Mouse (Mus musculus): ENCODE data around the gene Rpl3. TPM values are rescaled to one million over a fixed set of nuclear protein-coding genes. Genes with fewer than 3 reads are reported as not detected.

Rpl3 gene
- polyA plus RNA-seq, 1 experiment from 2014 or later, result 1,042 TPM

- peak overlapping the region; percentile 29; the same call in 1 of the 2 replicates for H3K9ac ChIP-seq (ENCODE audit: low read length)
- ATAC-seq (replicated peaks; ENCODE audit: low FRiP score), result no peak
- H3K9me3 ChIP-seq (ENCODE audit: control insufficient read depth, low read length), result no peaks in the 10 kb centered on the region
- 26% methylated on average over 20 of the region's 20 CpGs for WGBS
- no peaks in the 10 kb centered on the region for H3K36me3 ChIP-seq (ENCODE audit: control insufficient read depth, insufficient read depth, low read length)
- no peak overlapping the region for H3K27ac ChIP-seq (ENCODE audit: low read depth, low read length)
- no peak overlapping the region for H3K4me3 ChIP-seq (ENCODE audit: low read depth, low read length)
- DNase-seq (ENCODE audit: low spot score), result peak; percentile 66
- peaks cover 10% of the 10 kb centered on the region for H3K4me1 ChIP-seq (replicated peaks; ENCODE audit: control insufficient read depth, insufficient read depth, low read length)
- H3K4me2 ChIP-seq (ENCODE audit: low read depth, low read length, severe bottlenecking), result no peak overlapping the region
- H3K27me3 ChIP-seq (ENCODE audit: control insufficient read depth, insufficient read depth, low read length), result peaks cover 4% of the 10 kb centered on the region
Measured at GRCm38 (mm10) chr15:80096946-80097881, 5.5 kb upstream of the Rpl3 start.

- peaks cover 12% of the 10 kb centered on the region for H3K4me1 ChIP-seq (replicated peaks; ENCODE audit: control insufficient read depth, insufficient read depth, low read length)
- ATAC-seq (replicated peaks; ENCODE audit: low FRiP score) (no peak), DNase-seq (ENCODE audit: low spot score) (no peak)
- H3K9me3 ChIP-seq (ENCODE audit: control insufficient read depth, low read length), result no peaks in the 10 kb centered on the region
- H3K9ac ChIP-seq (ENCODE audit: low read length), result no peak overlapping the region
- WGBS, result 69% methylated on average over 10 of the region's 10 CpGs
- H3K27ac ChIP-seq (ENCODE audit: low read depth, low read length), result no peak overlapping the region
- H3K27me3 ChIP-seq (ENCODE audit: control insufficient read depth, insufficient read depth, low read length), result peaks cover 12% of the 10 kb centered on the region
- H3K4me2 ChIP-seq (ENCODE audit: low read depth, low read length, severe bottlenecking), result no peak overlapping the region
- no peak overlapping the region for H3K4me3 ChIP-seq (ENCODE audit: low read depth, low read length)
- H3K36me3 ChIP-seq (ENCODE audit: control insufficient read depth, insufficient read depth, low read length), result no peaks in the 10 kb centered on the region
Measured at GRCm38 (mm10) chr15:80096406-80096805, 4.7 kb upstream of the Rpl3 start.

- peaks cover 12% of the 10 kb centered on the region for H3K27me3 ChIP-seq (ENCODE audit: control insufficient read depth, insufficient read depth, low read length)
- no peak overlapping the region for H3K4me2 ChIP-seq (ENCODE audit: low read depth, low read length, severe bottlenecking)
- ATAC-seq (replicated peaks; ENCODE audit: low FRiP score) (no peak), DNase-seq (ENCODE audit: low spot score) (no peak)
- H3K36me3 ChIP-seq (ENCODE audit: control insufficient read depth, insufficient read depth, low read length), result no peaks in the 10 kb centered on the region
- no peak overlapping the region for H3K27ac ChIP-seq (ENCODE audit: low read depth, low read length)
- H3K9me3 ChIP-seq (ENCODE audit: control insufficient read depth, low read length), result no peaks in the 10 kb centered on the region
- WGBS, result 65% methylated on average over 1 of the region's 1 CpGs
- no peak overlapping the region for H3K4me3 ChIP-seq (ENCODE audit: low read depth, low read length)
- peaks cover 14% of the 10 kb centered on the region for H3K4me1 ChIP-seq (replicated peaks; ENCODE audit: control insufficient read depth, insufficient read depth, low read length)
- no peak overlapping the region for H3K9ac ChIP-seq (ENCODE audit: low read length)
Measured at GRCm38 (mm10) chr15:80095596-80095995, 3.9 kb upstream of the Rpl3 start.

GRCm38 (mm10) chr15:80094201-80094600 is 2.5 kb upstream of the Rpl3 start:
- H3K9me3 ChIP-seq (ENCODE audit: control insufficient read depth, low read length), result no peaks in the 10 kb centered on the region
- no peak overlapping the region for H3K4me3 ChIP-seq (ENCODE audit: low read depth, low read length)
- ATAC-seq (replicated peaks; ENCODE audit: low FRiP score) (no peak), DNase-seq (ENCODE audit: low spot score) (no peak)
- H3K36me3 ChIP-seq (ENCODE audit: control insufficient read depth, insufficient read depth, low read length), result no peaks in the 10 kb centered on the region
- H3K4me2 ChIP-seq (ENCODE audit: low read depth, low read length, severe bottlenecking), result no peak overlapping the region
- no peak overlapping the region for H3K27ac ChIP-seq (ENCODE audit: low read depth, low read length)
- 93% methylated on average over 13 of the region's 13 CpGs for WGBS
- H3K27me3 ChIP-seq (ENCODE audit: control insufficient read depth, insufficient read depth, low read length), result peaks cover 12% of the 10 kb centered on the region
- H3K4me1 ChIP-seq (replicated peaks; ENCODE audit: control insufficient read depth, insufficient read depth, low read length), result peaks cover 14% of the 10 kb centered on the region
- H3K9ac ChIP-seq (ENCODE audit: low read length), result no peak overlapping the region

GRCm38 (mm10) chr15:80092599-80092998 is 931 bp upstream of the Rpl3 start:
- H3K9ac ChIP-seq (ENCODE audit: low read length), result no peak overlapping the region
- WGBS, result 11% methylated on average over 8 of the region's 8 CpGs
- no peaks in the 10 kb centered on the region for H3K36me3 ChIP-seq (ENCODE audit: control insufficient read depth, insufficient read depth, low read length)
- no peak overlapping the region for H3K4me3 ChIP-seq (ENCODE audit: low read depth, low read length)
- H3K9me3 ChIP-seq (ENCODE audit: control insufficient read depth, low read length), result no peaks in the 10 kb centered on the region
- ATAC-seq (replicated peaks; ENCODE audit: low FRiP score) (no peak), DNase-seq (ENCODE audit: low spot score) (no peak)
- peaks cover 12% of the 10 kb centered on the region for H3K27me3 ChIP-seq (ENCODE audit: control insufficient read depth, insufficient read depth, low read length)
- H3K4me2 ChIP-seq (ENCODE audit: low read depth, low read length, severe bottlenecking), result no peak overlapping the region
- no peak overlapping the region for H3K27ac ChIP-seq (ENCODE audit: low read depth, low read length)
- peaks cover 10% of the 10 kb centered on the region for H3K4me1 ChIP-seq (replicated peaks; ENCODE audit: control insufficient read depth, insufficient read depth, low read length)

GRCm38 (mm10) chr15:80092041-80092441 is 373 bp upstream of the Rpl3 start:
- DNase-seq (ENCODE audit: low spot score) (no peak), ATAC-seq (replicated peaks; ENCODE audit: low FRiP score) (no peak)
- H3K27me3 ChIP-seq (ENCODE audit: control insufficient read depth, insufficient read depth, low read length), result peaks cover 12% of the 10 kb centered on the region
- H3K9ac ChIP-seq (ENCODE audit: low read length), result no peak overlapping the region; the same call in 1 of the 2 replicates
- 20% methylated on average over 7 of the region's 7 CpGs for WGBS
- peak overlapping the region; percentile 82 for H3K4me2 ChIP-seq (ENCODE audit: low read depth, low read length, severe bottlenecking)
- H3K9me3 ChIP-seq (ENCODE audit: control insufficient read depth, low read length), result no peaks in the 10 kb centered on the region
- H3K27ac ChIP-seq (ENCODE audit: low read depth, low read length), result no peak overlapping the region
- H3K36me3 ChIP-seq (ENCODE audit: control insufficient read depth, insufficient read depth, low read length), result no peaks in the 10 kb centered on the region
- peaks cover 5% of the 10 kb centered on the region for H3K4me1 ChIP-seq (replicated peaks; ENCODE audit: control insufficient read depth, insufficient read depth, low read length)
- H3K4me3 ChIP-seq (ENCODE audit: low read depth, low read length), result peak overlapping the region; percentile 69

- Histone ChIP-seq H3K9me3 (ENCODE audit: control insufficient read depth, low read length) (no peaks in the 10 kb centered on the region), H3K4me2 (ENCODE audit: low read depth, low read length, severe bottlenecking) (peak overlapping the region; percentile 82), H3K27ac (ENCODE audit: low read depth, low read length) (no peak overlapping the region), H3K36me3 (ENCODE audit: control insufficient read depth, insufficient read depth, low read length) (no peaks in the 10 kb centered on the region), H3K4me1 (replicated peaks; ENCODE audit: control insufficient read depth, insufficient read depth, low read length) (peaks cover 4% of the 10 kb centered on the region; the same call in 1 of the 2 replicates), H3K9ac (ENCODE audit: low read length) (peak overlapping the region; percentile 74), H3K4me3 (ENCODE audit: low read depth, low read length) (peak overlapping the region; percentile 69), H3K27me3 (ENCODE audit: control insufficient read depth, insufficient read depth, low read length) (peaks cover 12% of the 10 kb centered on the region)
- 0 out of 2 replicates have a peak, but pooled peaks have one; percentile 31 for ATAC-seq (replicated peaks; ENCODE audit: low FRiP score)
- peak; percentile 75 for DNase-seq (ENCODE audit: low spot score)
- WGBS, result 1% methylated on average over 17 of the region's 17 CpGs
Measured at GRCm38 (mm10) chr15:80090741-80091120, 937 bp downstream of the Rpl3 start.

GRCm38 (mm10) chr15:80090155-80090554 is 1.5 kb downstream of the Rpl3 start:
- Histone ChIP-seq H3K27me3 (ENCODE audit: control insufficient read depth, insufficient read depth, low read length) (peaks cover 12% of the 10 kb centered on the region), H3K4me2 (ENCODE audit: low read depth, low read length, severe bottlenecking) (no peak overlapping the region; the same call in 1 of the 2 replicates), H3K27ac (ENCODE audit: low read depth, low read length) (no peak overlapping the region), H3K9me3 (ENCODE audit: control insufficient read depth, low read length) (no peaks in the 10 kb centered on the region), H3K4me3 (ENCODE audit: low read depth, low read length) (no peak overlapping the region), H3K9ac (ENCODE audit: low read length) (no peak overlapping the region), H3K36me3 (ENCODE audit: control insufficient read depth, insufficient read depth, low read length) (no peaks in the 10 kb centered on the region), H3K4me1 (replicated peaks; ENCODE audit: control insufficient read depth, insufficient read depth, low read length) (peaks cover 4% of the 10 kb centered on the region; the same call in 1 of the 2 replicates)
- no peak for DNase-seq (ENCODE audit: low spot score)
- ATAC-seq (replicated peaks; ENCODE audit: low FRiP score), result no peak
- WGBS, result 75% methylated on average over 11 of the region's 11 CpGs

All from forebrain, embryonic 11.5 days (tissue).